Mouse (Mus musculus) MEL-GATA-1-ER (cell line): ENCODE measurements around the gene Fig4.

Experiments
- DNase-seq: peaks from one replicate; pipeline ENCODE4 v3.0.0-alpha.2; 2012; ENCODE audit warnings: low read depth; ENCODE audit errors: extremely low read depth

The Fig4 gene

DNA sequence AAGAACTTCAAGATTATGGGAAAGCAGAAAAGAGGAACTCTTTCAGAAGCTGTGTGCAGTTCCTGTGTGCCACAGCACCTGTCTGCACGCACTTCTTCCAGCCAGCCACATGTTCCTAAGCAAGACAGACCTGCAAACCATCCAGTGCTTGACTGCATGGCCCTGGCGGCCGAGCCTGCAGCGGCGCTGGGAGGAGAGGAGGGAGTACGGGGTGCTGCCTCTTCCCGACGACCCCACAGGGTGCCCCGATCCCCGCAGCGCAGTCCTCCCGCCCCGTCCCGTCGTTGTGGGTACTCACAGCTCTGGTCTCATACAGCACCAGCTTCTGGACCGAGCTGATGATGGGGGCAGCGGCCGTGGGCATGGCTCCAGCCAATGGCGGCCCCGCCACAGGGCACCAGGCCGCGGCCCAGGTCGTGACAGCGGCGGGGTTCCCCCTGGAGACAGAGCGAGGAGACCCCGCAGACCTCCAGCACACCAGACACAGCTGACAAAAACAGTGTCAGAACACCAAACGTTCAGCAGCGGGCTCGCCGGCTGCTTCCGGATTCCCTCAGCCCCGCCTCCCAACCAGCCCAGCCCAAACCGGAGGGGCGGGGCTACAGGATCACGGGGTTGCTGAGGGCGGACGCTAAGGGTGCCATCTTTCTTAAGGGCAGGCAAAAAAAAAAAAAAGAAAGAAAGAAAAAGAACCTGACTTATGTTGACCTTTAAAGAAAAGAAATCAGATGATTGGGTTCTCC lies at the start of gene Fig4:
Gene Fig4 (minus strand): TSS at position 572 of the 743 bp plus-strand sequence.
- peak; percentile 74 for DNase-seq

DNA sequence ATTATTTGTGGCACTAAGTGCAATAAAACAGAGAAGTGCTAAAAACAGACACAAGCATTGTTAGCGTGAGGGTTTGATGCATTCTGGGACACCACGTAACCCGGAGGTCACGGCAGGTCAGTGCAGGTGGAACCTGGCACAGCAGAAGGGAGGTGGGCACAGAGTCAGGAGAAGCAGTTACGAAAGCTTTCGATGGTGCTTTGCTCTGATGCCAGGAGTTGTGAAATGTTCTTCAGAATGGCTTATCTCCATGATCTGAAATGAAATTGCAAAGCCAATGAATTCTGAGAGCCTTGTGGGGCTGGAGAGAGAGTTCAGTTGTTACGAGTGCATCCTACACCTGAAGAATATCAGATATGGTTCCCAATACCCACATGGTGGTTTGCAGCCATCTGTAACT lies 38.3 kb upstream of the Fig4 start:
- DNase-seq, result no peak

DNA sequence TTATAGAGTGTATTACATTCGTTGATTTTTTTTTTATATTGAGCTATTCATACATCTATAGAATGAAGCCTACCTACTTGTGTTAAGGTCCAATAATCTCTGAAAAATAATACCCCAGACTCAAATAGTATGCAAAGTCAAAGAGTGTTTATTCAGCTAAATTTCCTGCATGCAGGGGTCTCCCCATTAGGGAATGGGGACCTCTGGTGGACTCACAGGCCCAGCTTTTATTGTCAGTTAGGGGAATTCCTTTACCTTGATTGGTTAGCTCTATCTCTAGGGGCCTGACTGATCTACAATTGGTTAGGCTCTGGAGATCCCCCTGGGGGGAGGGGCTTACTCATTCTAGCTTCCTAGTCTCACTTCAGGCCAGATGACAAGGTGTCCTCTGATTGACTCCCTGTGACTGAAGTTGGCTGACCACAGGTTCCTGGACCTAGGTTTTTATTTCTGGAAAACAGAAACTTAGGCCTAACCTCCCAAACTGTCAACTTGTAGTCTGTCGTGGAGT lies 29.5 kb upstream of the Fig4 start:
- DNase-seq, result no peak

DNA sequence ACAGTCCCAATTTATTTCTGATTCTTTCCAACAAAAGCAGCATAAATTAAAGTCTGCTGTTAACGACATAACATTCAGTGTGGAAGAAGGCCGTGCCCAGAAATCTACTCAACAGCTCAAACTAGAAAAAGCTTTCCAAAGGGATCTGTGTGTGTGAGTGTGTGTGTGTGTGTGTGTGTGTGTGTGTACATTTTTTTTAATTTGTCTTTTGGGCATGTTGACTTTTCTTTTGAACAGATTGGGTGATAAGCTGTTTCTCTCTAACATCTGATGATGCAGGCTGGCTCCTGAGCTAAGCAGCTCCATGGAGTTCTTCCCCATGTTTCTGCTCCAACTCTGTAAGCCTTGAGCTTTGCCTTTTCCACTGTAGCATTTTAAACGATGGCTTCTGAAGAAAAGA lies 12.8 kb upstream of the Fig4 start:
- DNase-seq, result no peak

DNA sequence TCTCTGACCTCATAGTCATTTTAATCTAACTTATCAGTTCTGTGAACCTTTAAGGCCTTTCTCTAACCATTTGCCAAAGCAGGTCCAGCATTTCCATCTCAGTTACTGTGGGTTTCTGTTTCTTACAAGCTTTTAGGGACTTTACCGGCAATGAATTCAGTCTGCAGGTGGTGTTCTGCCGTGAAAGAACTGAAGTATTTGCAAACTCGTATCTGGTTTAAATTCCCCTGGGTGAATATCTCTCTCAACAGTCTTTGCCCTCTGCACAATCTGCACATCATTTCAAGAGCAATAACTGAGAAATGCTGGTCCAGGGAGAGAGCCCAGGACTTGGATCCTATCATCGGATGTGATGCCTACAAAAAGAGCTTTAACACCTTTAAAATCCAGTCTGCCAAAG lies 5.1 kb upstream of the Fig4 start:
- no peak for DNase-seq

DNA sequence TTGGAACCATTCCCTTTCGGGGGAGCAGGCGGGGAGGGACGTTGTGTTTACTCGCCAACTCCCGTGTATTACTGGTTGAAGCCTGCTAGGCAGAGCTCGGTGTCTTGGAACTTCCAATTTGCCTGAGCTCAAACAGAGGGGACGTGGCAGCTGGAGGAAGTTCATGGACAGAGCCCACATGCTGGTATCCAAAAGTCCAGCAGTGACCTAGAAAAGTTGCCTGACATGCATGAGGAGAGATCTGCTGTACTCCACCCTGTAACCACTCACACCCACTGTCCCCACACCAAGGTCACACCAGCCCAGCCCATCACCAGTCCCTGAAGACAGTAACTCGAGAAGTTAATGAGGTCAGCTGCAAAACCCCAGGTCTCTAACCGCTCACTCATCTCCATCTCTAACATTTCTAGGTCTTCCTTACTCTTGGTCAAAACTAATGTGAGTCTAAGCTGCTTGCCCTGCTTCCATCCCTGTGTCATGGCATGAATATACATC lies 1.9 kb upstream of the Fig4 start:
- DNase-seq, result no peak

DNA sequence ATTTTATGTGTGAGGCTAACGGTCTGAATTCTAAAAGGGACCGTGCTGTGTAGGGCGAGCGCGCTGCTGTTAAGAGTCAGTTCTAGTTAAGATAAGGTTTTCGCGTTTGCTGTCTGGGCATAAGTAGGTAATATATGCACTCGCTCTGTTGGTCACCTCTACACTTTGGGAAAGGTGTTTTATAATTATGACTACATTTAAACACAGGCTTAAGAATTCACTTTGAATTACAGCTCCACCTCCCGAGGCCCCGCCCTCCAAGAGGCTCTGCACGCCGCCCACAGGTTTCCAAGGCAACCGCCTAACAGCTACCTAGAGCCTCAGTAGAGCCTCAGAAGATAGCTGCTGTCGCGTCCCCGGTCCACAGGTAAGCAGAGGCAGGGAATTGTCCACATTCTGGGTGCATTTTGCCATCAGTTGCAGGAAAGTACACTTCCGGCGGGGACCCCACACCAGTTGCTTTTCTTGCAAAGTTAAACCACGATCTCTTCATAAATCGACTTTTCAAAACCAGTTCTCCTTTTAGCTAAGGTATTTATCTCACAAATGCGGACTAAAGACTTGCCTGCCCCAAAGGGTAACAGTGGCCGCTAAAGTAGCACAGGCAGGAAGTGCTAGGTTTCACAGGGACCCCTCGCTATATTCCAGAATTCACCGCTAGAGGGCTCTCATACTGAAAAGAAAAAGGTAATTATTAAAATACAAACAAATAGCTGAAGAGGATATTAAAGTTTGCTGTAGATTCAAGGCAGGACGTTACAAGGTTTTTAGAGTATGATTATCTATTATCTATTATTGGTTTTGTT lies 782 bp upstream of the Fig4 start, which contains the start of gene Ak9:
Gene Ak9 (plus strand): TSS at position 342 of the 806 bp plus-strand sequence.
- DNase-seq, result peak; percentile 68

DNA sequence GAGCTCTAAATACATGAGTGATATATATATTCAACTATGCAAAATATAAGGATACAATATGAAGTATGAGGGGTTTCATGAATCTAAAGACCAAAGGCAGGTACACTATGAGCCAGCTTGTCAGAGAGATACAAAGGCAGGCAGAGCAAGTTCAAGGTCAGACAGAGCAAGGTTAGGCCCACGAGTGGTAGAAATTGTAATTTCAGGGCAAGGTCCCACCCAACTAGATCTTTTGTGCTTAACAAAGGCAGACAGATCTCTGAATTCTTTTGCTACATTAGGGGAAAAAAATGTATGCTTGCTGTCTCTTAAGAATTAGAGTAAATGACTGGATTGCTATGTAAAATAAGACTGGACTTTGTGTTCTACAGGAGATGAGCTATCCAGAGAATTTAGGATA lies 2.9 kb downstream of the Fig4 start:
- DNase-seq, result no peak

DNA sequence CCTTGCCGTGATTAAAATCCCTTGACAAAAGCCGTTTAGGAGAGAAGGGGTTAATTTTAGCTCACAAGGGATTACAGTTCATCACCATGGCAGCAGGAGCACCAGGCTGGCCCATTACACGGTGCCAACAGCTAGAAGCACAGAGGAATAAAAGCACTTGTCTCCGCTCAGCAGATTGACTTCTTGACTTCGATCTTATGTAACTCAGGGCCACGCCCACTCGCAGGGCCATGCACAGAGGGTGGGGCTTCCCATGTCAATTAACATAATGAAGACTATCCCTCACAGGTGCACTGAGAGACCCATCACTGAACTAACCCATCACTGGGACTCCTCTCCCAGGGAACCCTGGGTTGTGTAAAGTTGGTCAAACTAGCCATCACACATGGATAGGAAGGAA lies 7.9 kb downstream of the Fig4 start:
- no peak for DNase-seq

DNA sequence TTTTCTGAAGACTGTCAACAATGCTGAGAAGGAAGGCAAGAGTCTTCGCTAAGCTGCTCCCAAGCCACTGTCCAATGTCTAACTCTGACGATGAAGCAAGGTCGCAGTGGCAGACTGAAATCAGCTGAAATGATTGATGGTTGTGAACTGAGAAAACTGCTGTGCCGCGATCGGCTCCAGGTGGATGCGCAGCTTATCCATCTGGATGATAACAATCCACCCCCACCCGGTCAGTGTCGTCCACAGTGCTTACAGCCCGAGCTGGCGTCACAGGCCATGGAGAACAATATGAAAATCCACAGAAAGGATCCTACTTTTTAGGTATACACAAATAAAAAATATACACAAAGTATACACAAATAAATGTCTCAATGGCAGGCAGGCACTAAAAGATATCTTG lies 8.3 kb downstream of the Fig4 start:
- DNase-seq, result no peak

DNA sequence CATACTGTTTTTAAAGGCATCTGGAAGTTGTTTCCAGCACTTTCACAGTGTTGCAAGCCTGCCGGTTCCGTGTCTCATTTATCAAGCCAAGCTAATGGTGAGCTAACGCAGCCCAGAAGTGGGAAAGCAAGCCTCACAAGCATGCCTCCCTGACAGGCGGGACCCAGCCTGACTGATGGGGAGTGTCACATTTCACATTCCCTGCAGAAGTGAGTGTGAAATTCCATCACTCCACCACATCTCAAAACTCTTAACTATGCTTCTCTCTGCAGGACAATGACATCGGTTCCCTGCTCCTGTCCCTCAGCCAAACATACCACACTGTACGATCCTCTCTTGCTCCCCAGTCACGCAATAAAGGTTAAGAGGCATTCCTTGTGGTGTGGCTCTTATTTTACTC lies 10.0 kb downstream of the Fig4 start:
- DNase-seq, result no peak

DNA sequence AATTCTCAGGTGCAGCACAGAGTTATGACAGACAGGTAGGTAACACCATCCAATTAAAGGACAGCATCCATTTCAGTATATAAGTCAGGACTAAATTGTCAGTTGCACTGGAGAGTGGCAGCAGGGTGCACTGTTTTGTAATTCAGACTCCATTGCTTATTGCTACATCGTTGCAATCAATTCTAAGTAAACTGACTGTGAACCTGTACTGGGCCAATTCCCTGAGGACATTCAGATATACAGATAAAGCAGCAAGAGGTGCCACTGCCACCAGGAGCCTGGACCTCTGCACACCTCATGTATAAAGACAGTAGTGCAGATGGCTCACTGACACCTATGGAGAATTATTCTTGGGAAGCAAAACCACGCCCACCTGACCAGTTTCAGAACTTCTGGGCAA lies 12.0 kb downstream of the Fig4 start:
- DNase-seq, result no peak

DNA sequence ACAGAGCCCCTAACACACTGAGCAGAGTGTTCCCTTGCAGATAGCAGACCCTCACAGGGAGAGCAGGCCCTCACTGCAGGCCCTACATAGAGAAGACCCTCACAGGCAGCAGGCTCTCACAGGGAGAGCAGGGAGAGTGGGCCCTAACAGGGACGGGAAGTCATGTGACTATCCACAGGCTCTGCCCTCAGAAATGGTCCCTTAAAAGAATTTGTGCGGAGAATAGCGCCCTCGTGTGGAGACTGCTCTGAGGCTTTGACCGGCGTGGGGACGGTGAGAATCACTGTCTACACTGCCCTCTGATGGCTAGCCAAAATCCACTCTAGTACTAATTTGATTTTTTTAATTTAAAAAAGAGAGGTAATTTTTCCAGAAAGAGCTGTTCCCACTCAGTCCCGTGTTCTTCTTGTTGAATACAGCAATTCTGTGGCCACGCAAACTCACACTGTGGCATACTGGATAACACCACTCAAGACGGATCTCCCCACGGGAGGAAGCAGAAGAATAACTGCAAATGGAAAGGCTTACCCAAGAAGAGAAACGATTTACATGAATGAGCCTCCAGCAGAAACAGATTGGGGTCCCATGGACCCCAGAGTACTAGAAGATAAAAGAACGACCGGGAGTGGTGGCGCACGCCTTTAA lies 14.2 kb downstream of the Fig4 start:
- DNase-seq, result peak; percentile 57

DNA sequence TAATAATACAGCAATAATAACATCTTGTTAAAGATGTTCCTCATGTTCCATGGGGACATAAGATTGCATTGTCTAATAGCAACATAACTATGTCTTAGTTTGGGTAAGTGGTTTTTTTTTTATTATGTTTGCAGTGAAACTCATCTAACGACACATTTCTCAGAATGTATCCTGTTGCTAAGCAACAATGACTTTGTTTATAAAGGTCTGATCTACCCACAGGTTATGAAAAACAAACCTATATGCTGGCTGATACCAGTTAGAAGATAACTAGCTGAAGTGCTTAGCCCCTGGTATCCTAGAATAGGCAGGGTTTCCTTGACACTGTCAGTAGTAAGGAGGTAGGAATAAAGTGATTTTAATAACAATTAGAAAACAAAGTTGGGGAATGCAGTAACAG lies 15.0 kb downstream of the Fig4 start:
- DNase-seq, result no peak

DNA sequence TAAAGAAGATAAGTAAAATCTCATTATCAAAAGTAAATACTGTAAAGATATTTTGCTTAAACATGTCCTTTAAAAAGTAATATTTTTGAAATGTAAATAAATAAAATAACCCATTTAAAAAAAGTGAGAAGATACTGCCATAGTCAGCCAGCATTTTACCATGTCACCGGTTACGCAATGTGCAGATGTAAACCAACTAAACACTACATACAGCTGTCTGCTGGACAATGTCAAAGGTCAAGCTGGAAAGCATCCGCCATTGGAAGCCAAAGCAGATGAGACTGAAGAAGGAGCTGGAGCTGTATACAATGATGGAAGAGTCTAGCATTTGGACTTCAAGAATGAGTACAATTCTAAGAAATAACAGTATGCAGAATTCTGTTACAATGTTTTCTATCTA lies 15.4 kb downstream of the Fig4 start:
- DNase-seq, result no peak

DNA sequence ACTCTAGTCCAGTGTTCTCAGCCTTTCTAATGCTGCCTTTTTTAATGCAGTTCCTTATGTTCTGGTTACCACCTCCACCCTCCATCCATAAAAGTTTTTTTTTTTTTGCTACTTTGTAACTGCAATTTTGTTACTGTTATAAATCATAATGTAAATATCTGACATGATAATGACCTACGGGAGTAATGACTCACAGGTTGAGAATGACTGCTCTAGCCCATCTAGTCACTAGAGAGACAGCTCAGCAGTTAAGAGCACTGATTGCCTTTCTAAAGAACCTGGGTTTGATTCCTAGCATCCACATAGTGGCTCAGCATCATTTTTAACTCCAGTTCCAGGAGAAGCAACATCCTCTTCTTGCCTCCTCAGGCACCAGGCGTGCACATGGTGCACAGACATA lies 21.0 kb downstream of the Fig4 start:
- DNase-seq, result no peak

DNA sequence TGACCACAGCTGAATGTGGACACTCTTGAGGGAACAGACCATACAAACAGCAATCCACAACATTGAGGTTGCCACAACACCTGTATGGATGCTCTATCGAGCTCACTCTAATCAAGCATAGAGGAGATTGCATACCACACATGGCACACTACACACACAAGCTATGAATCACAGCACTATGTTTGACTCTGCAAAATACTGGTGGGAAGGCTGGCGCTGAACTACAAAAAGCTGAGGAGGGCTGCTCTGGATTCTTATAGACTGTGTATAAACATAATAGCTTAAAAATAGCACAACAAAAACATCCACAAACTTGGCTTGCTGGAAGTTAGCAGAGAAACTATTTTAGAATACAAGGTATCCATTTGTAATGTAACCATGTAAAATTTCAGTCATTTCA lies 22.3 kb downstream of the Fig4 start:
- no peak for DNase-seq

DNA sequence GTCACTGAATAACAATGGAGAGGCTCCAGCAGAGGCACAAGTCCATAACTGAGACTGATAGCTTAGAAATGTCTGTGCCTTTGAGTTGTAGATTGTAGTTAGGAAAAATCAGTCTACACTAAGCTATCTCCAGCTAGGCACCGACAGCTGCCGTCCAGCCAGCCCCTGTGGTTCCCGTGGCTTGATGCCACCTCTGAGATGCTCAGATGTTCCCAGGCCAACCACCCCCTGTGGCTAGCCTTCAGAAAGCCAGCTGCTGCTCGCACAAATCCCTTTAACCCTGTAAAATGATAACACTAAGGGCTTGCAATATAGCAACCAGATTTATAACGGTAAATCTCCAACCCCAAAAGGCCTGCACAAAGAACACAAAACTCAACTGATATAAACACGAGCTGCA lies 22.9 kb downstream of the Fig4 start:
- no peak for DNase-seq

DNA sequence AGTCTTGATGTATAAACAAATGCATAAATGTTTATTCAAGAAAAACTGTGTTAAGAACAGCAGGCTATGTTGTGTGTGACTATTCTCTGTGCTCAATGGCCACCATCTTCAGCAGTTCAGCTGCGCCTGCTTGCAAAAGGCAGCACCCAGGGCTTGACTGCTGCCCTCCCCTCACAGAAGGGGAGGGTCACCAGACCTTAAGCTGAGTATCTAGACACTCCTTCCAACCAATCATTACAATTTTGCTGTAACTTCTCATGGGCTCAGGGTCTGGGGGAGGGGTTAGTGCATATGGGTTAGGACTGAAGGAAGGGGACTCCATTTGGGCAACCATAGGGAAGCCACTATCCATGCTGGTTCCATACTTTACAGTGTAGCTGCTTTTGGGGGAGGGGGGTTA lies 24.3 kb downstream of the Fig4 start:
- DNase-seq, result no peak

DNA sequence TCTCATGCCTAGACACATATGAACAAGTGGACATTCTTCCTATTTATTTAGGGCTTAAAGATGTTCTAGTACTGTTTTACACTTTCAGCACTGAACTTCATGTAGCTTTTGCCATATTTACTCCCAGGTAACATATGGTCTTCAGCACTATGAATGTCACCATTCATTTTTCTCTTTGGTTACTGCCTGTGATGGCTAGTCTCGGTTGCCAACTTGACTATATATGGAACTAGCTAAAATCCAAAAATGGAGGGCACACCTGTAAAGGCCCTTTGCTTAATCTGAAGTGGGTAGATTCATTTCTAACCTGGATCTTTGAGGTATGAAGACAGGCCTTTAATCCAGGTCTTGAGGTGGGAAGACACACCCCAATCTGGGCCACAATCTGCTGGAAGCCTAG lies 28.2 kb downstream of the Fig4 start:
- no peak for DNase-seq

DNA sequence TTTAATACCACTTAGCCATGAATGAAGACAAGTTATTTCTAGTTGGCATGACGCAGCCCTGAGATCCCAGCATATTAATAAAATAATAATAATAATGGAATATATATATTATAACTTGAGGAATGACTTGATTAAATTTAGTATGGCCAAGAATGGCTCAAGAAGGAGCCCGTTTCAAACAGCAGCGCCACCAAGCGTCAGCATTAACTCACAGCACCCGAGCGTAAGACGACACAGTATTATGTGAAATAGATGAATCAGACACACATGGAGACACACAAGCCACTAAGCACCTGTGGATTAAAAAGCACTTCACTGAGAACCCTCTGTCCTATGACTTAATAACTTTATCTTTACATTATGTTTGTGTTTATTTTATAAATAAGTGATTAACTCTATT lies 31.2 kb downstream of the Fig4 start:
- DNase-seq, result no peak

DNA sequence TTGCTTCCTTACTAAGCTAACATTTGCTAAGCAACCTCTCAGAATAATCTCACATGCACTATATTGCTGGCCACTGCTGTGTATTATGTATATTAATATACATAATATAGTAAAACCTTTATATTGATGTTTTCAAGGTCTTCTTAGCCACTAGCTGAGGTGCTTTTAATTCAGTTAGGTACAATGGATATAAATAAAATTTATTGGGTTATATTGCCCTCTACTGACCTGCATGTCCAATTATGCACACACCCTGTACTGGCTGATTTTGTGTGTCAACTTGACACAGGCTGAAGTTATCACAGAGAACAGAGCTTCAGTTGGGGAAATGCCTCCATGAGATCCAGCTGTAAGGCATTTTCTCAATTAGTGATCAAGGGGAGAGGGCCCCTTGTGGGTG lies 41.2 kb downstream of the Fig4 start:
- DNase-seq, result no peak
